Mouse (Mus musculus) G1E (cell line): ENCODE measurements around the gene Ahnak.

ENCODE experiments used
- CTCF ChIP-seq: IDR thresholded peaks from 2 replicates; pipeline ENCODE4 v1.5.1; 2012; ENCODE audit warnings: low read depth, low read length, inconsistent platforms, mixed read lengths
- GATA1 ChIP-seq: IDR thresholded peaks from 2 replicates; pipeline ENCODE4 v1.6.1; 2012; ENCODE audit warnings: borderline replicate concordance, low read length, inconsistent platforms, mixed read lengths
- POLR2AphosphoS5 ChIP-seq: IDR thresholded peaks from 2 replicates; pipeline ENCODE4 v1.6.1; 2012; ENCODE audit warnings: low read depth, low read length, inconsistent platforms; ENCODE audit not compliant: insufficient replicate concordance
- TAL1 ChIP-seq: conservative IDR thresholded peaks from 2 replicates; pipeline ENCODE4 v1.6.1; 2012; ENCODE audit warnings: low read depth, low read length, inconsistent platforms, mixed read lengths

GRCm38 (mm10) chr19:8941515-8942217 is 47.4 kb upstream of the Ahnak start, which contains the start of gene Mta2:
- TF ChIP-seq GATA1, result no peak
- TF ChIP-seq CTCF, result no peak
- no peak for TF ChIP-seq POLR2AphosphoS5
- no peak for TF ChIP-seq TAL1
